Mouse (Mus musculus) spleen, adult 12 weeks (tissue): ENCODE results near the gene Eif4g3.
A peak's percentile ranks its signal among the peaks of the same experiment; 100 is the strongest.

Source experiments
- DNase-seq: peaks from one replicate; pipeline ENCODE4 v3.0.0; 2022; ENCODE audit warnings: low spot score

Eif4g3 gene

GRCm38 (mm10) chr4:138220761-138221160 lies 227.9 kb downstream of the Eif4g3 start:
- no peak for DNase-seq

DNA sequence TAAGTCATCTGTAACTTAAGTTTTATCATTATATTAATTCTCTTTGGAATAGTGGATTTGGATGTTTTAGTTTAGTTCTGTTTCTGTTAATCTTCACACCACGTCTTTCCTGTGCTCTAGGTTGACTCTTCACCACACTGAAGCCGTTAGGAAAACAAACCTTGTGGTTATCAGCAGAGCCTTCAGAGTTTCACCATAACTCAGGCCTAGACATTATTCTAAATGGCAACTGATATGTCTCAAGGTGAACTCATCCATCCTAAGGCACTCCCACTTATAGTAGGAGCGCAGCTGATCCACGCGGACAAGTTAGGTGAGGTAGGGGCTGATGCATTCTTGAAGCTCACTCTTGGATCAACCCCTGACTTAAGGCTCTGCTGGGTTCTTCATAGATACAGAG lies 228.6 kb downstream of the Eif4g3 start:
- no peak for DNase-seq

GRCm38 (mm10) chr4:138222396-138222795 lies 229.6 kb downstream of the Eif4g3 start:
- no peak for DNase-seq

GRCm38 (mm10) chr4:138223623-138224022 lies 230.8 kb downstream of the Eif4g3 start:
- no peak for DNase-seq

- DNase-seq = no peak
These were observed 254.2 kb downstream of the Eif4g3 start for GRCm38 (mm10) chr4:138246756-138247665.

- peak; percentile 51 for DNase-seq
These were observed 257.5 kb downstream of the Eif4g3 start, which contains the start of the genes Sh2d5 and Kif17 for GRCm38 (mm10) chr4:138250088-138250960. TSS of gene Sh2d5 (plus strand) at chr4:138250403. TSS of gene Kif17 (plus strand) at chr4:138250435.

DNA sequence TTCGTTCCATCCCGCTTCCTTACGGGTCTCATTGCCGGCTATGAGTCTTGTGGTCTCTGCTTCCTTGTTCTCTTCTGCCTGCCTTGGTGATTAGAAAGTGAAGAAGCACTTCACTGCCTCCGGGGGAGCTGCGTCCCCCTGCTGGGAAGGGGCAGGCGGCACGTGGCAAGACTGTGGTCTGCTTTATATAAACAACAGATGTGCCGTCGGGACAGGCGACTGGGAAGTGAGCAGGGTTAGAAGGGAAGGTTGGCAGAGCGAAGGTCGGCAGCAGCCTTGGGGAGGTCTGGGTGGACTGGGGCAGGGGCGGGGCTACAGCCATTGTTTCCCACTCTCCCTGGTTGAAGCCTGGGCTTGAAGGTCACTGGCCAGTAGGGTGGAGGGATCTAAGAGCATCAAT lies 259.0 kb downstream of the Eif4g3 start:
- no peak for DNase-seq

- no peak for DNase-seq
These were observed 259.4 kb downstream of the Eif4g3 start for GRCm38 (mm10) chr4:138252231-138252630.

DNA sequence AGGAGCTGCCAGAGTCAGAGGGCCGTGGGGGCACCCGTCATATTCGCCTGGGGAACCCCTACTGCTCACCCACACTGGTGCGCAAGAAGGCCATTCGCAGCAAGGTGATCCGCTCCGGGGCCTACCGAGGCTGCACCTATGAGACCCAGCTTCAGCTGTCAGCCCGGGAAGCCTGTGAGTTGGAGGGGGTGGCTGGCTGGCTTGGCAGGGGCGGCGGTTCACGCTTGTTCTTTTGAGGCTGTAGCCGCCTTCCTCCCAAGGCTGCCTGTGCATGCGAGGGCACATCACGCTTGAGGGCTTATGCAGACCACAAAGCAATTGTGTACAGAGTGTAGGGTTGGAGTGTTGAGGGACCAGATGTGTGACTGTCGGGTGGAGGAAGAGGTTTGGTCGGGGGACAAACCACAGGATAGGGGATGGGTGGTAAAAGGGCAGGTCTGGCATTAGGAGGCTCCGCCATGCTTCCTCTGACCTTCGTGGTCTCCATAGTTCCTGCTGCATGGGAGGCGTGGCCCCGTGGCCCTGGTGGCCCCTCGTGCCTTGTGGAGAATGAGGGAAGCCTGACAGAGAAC lies 264.4 kb downstream of the Eif4g3 start:
- DNase-seq = no peak
